Mouse (Mus musculus): ENCODE data around the gene Nfrkb. TPM values are rescaled to one million over a fixed set of nuclear protein-coding genes. Genes with fewer than 3 reads are reported as not detected.

Nfrkb gene
- polyA plus RNA-seq, 1 experiment from 2014 or later: 35.5 TPM

DNA sequence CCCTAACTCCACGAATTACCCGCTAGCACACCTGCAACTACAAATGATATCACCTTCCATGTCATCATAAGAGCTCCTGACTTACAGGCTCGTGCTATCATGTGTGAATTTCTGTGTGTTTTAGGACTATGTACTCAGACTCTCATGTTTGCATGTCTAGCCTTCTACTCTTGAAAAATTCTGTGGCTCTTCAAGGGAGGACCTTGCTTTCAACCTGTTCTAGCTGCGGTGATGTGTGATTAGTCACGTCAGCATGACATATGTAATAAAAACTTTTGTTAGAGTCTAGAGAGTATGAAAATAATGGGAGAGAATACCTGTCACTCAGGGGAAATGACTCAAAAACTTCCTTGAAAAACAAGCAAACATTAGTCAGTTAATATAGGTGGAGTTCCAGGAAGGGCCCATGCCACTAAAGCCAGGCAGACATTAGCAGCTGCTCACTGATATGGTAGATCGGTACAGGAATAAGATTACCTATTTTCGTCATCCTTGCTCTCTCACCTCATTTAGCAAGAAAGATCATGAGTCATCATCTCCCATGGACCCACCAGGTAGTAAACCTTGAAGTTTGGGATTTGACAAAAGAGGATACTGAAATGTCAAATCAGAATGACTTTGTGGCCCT, 63.3 kb downstream of the Nfrkb start:
- WGBS: 90% methylated on average over 7 of the region's 7 CpGs
- H3K9ac ChIP-seq (replicated peaks; ENCODE audit: low read length): no peak overlapping the region
- no peak for ATAC-seq (ENCODE audit: low FRiP score, low TSS enrichment)

GRCm38 (mm10) chr9:31452166-31452565, 66.2 kb downstream of the Nfrkb start:
- Histone ChIP-seq H3K9ac (replicated peaks; ENCODE audit: low read length) (no peak overlapping the region), H3K4me2 (ENCODE audit: low read length) (no peak overlapping the region), H3K4me3 (replicated peaks; ENCODE audit: low read depth, low read length) (no peak overlapping the region), H3K9me3 (ENCODE audit: control insufficient read depth, low read length) (no peaks in the 10 kb centered on the region), H3K27me3 (ENCODE audit: control insufficient read depth, insufficient read depth, low read length) (no peaks in the 10 kb centered on the region), H3K4me1 (ENCODE audit: control insufficient read depth, insufficient read depth, low read length) (no peaks in the 10 kb centered on the region), H3K27ac (replicated peaks; ENCODE audit: low read depth, low read length) (no peak overlapping the region), H3K36me3 (ENCODE audit: control insufficient read depth, insufficient read depth, low read length) (no peaks in the 10 kb centered on the region)
- DNase-seq (no peak), ATAC-seq (ENCODE audit: low FRiP score, low TSS enrichment) (no peak)
- 86% methylated on average over 10 of the region's 10 CpGs for WGBS

More for the DNA sequence above, 63.3 kb downstream of the Nfrkb start:
- Histone ChIP-seq H3K27ac (replicated peaks; ENCODE audit: low read depth, low read length) (no peak overlapping the region), H3K4me1 (ENCODE audit: control insufficient read depth, insufficient read depth, low read length) (no peaks in the 10 kb centered on the region), H3K36me3 (ENCODE audit: control insufficient read depth, insufficient read depth, low read length) (no peaks in the 10 kb centered on the region), H3K4me2 (ENCODE audit: low read length) (no peak overlapping the region), H3K9me3 (ENCODE audit: control insufficient read depth, low read length) (no peaks in the 10 kb centered on the region), H3K4me3 (replicated peaks; ENCODE audit: low read depth, low read length) (no peak overlapping the region), H3K27me3 (ENCODE audit: control insufficient read depth, insufficient read depth, low read length) (no peaks in the 10 kb centered on the region)
- DNase-seq: no peak

DNA sequence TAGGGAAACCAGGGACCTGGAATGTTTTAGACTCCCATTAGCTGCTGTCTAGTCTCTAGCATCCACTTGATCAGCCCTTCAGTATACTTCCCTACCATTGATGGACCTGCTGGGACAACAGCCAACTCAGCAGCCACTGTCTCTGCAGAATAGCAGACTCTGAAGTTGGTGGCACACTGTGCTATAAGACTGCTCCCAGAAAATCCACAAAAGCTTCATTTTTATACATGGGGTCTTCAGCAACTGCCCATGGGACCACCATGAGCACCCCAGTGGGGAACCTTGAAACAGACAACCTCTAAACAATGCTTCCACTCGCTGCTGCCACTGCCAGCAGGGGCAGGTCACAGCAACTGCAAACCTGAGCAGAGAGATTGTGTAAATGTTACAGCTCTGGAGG, 68.4 kb downstream of the Nfrkb start:
- Histone ChIP-seq H3K4me3 (replicated peaks; ENCODE audit: low read depth, low read length) (no peak overlapping the region), H3K9ac (replicated peaks; ENCODE audit: low read length) (no peak overlapping the region), H3K4me2 (ENCODE audit: low read length) (no peak overlapping the region), H3K9me3 (ENCODE audit: control insufficient read depth, low read length) (no peaks in the 10 kb centered on the region), H3K36me3 (ENCODE audit: control insufficient read depth, insufficient read depth, low read length) (no peaks in the 10 kb centered on the region), H3K4me1 (ENCODE audit: control insufficient read depth, insufficient read depth, low read length) (no peaks in the 10 kb centered on the region), H3K27ac (replicated peaks; ENCODE audit: low read depth, low read length) (no peak overlapping the region), H3K27me3 (ENCODE audit: control insufficient read depth, insufficient read depth, low read length) (no peaks in the 10 kb centered on the region)
- DNase-seq: no peak
- WGBS: 36% methylated on average over 1 of the region's 1 CpGs
- ATAC-seq (ENCODE audit: low FRiP score, low TSS enrichment): no peak

GRCm38 (mm10) chr9:31463190-31463589, 77.2 kb downstream of the Nfrkb start:
- H3K9me3 ChIP-seq (ENCODE audit: control insufficient read depth, low read length): no peaks in the 10 kb centered on the region
- H3K4me1 ChIP-seq (ENCODE audit: control insufficient read depth, insufficient read depth, low read length): no peaks in the 10 kb centered on the region
- H3K4me3 ChIP-seq (replicated peaks; ENCODE audit: low read depth, low read length): no peak overlapping the region
- DNase-seq (no peak), ATAC-seq (ENCODE audit: low FRiP score, low TSS enrichment) (no peak)
- peaks cover 12% of the 10 kb centered on the region; the same call in 1 of the 2 replicates for H3K27me3 ChIP-seq (ENCODE audit: control insufficient read depth, insufficient read depth, low read length)
- H3K9ac ChIP-seq (replicated peaks; ENCODE audit: low read length): no peak overlapping the region
- no peaks in the 10 kb centered on the region for H3K36me3 ChIP-seq (ENCODE audit: control insufficient read depth, insufficient read depth, low read length)
- H3K27ac ChIP-seq (replicated peaks; ENCODE audit: low read depth, low read length): no peak overlapping the region
- 49% methylated on average over 9 of the region's 9 CpGs for WGBS
- no peak overlapping the region for H3K4me2 ChIP-seq (ENCODE audit: low read length)

DNA sequence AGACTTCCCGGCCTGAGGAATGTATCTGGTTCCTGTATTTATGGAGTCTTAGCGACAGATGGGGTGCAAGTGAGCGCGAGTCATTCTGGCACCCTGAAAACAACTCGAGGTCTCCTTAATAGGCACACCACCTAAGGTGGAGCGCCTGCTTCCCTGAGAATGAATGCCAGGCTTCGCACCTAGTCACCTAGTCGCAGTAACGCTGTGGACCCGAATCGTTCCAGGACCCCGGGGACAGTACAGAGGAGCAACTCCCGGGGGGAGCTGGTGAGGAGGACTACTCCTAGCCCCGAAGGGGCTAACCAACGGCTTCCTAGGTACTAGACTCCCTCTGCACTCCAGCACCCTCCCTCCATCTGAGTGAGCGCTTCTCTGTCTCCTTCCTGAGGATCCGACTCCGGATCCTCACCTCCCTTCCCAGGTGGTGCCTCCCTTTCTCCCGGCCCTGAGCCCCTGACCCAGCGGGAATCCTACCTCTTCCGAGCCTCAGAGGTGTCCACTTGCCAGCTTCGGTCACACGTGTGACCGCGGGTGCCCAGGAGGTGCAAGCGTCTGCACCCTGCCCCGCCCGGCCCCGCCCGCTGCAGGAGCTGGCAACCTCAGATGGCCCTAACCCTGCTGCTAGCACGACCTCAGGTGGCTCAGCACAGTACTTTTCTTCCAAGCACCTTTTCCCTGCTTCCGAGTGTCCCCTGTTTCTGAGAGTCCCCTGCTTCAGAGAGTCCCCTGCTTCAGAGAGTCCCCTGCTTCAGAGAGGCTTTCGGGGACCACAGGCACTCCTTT, 77.9 kb downstream of the Nfrkb start, which contains the start of gene Tmem45b:
Gene Tmem45b, minus strand, starts transcription at position 771 of the 783 bp plus-strand sequence.
- WGBS: 10% methylated on average over 33 of the region's 33 CpGs
- ATAC-seq (ENCODE audit: low FRiP score, low TSS enrichment): no peak

More for the DNA sequence above, 77.9 kb downstream of the Nfrkb start, which contains the start of gene Tmem45b:
- H3K4me2 ChIP-seq (ENCODE audit: low read length): peak within 1 kb of the TSS; percentile 21
- no peak within 1 kb of the TSS for H3K4me3 ChIP-seq (replicated peaks; ENCODE audit: low read depth, low read length)
- H3K9ac ChIP-seq (replicated peaks; ENCODE audit: low read length): no peak within 1 kb of the TSS
- no peak within 1 kb of the TSS for H3K27ac ChIP-seq (replicated peaks; ENCODE audit: low read depth, low read length)
- peak; percentile 1 for DNase-seq
- H3K4me1 ChIP-seq (ENCODE audit: control insufficient read depth, insufficient read depth, low read length): no peaks in the 10 kb centered on the region
- H3K27me3 ChIP-seq (ENCODE audit: control insufficient read depth, insufficient read depth, low read length): peaks cover 12% of the 10 kb centered on the region; the same call in 1 of the 2 replicates
- H3K36me3 ChIP-seq (ENCODE audit: control insufficient read depth, insufficient read depth, low read length): no peaks in the 10 kb centered on the region
- H3K9me3 ChIP-seq (ENCODE audit: control insufficient read depth, low read length): no peaks in the 10 kb centered on the region

Other genes starting within 250 kb of the Nfrkb start
- 239 and 313 TPM in 2 replicates for gene Aplp2, start 174.4 kb upstream of the Nfrkb start, polyA plus RNA-seq (2014; fragmentation: Nextera tagmentation; extraction: Ambion mirVana)
- 9.1 and 9.7 TPM in 2 replicates for gene Prdm10, start 105.7 kb upstream of the Nfrkb start, polyA plus RNA-seq (2014; fragmentation: Nextera tagmentation; extraction: Ambion mirVana)
- 0.18 TPM in 1 of 2 replicates, not detected in the other for gene Tmem45b, start 78.3 kb downstream of the Nfrkb start, polyA plus RNA-seq (2014; fragmentation: Nextera tagmentation; extraction: Ambion mirVana)

All from midbrain, embryonic 14.5 days (tissue).